ENCODE assay signal across 18 mouse cellular contexts in genomic region chr7:135392949-135393542, GRCm38 (mm10). TPM values are rescaled to one million over a fixed set of nuclear protein-coding genes. Genes with fewer than 3 reads are reported as not detected.
DNase-seq lines count a peak whose midpoint lies in the region.
"Had no signal": no experiment of that assay in that cellular context is flagged by ENCODE, and none has a peak within 500 bp of the region (broad histone marks: within the 10 kb centered on the region; RNA-seq: fewer than 3 reads in every experiment).

No protein-coding gene starts in this region.

- DNase-seq in embryo, embryonic 10 days (ENCODE audit: low spot score): peak; percentile 51
- no peak for DNase-seq in embryo, embryonic 11 days
- peak; percentile 71 for DNase-seq in heart, adult 11 months
- DNase-seq in heart, adult 18-20 months: no peak
- DNase-seq in embryo, embryonic 9.5 days (ENCODE audit: extremely low spot score): peak; percentile 27
- DNase-seq in adrenal gland, postnatal 10 days: no peak
- no peak for DNase-seq in frontal cortex, postnatal 25 days (ENCODE audit: low spot score in 2 of 2)
- DNase-seq: adrenal gland, adult 8-10 months; B cell, adult 2 months; cerebellum, adult 11-12 months; cerebellum, adult 9-11 months; cerebellum, postnatal 36 days; gastrocnemius, postnatal 10 days; kidney, adult 18-20 months had no signal

RNA-seq across cellular contexts. Expression of gene Foxi2, which starts 17.1 kb away (rescaled TPM):
- total RNA-seq in heart, adult 18-20 months (2021): not detected
- not detected for total RNA-seq in adrenal gland, postnatal 10 days (2021)
- total RNA-seq: adrenal gland, adult 8-10 months; adrenal gland, postnatal 4 days; gastrocnemius, postnatal 10 days; gastrocnemius, postnatal 4 days; heart, adult 8-10 months; heart, postnatal 25 days had no signal

Comparison
In these comparisons a context has a peak if more than half of its experiments do, and no peak if none do; other contexts are left out.
1. DNase-seq: peak in embryo, embryonic 10 days (single experiment), heart, adult 11 months (single experiment) and embryo, embryonic 9.5 days (single experiment); none in embryo, embryonic 11 days (single experiment), heart, adult 18-20 months (0 of 2), adrenal gland, postnatal 10 days (single experiment) and frontal cortex, postnatal 25 days (0 of 2).